Mouse (Mus musculus): ENCODE results near the gene Podxl2.

Gene Podxl2

DNA sequence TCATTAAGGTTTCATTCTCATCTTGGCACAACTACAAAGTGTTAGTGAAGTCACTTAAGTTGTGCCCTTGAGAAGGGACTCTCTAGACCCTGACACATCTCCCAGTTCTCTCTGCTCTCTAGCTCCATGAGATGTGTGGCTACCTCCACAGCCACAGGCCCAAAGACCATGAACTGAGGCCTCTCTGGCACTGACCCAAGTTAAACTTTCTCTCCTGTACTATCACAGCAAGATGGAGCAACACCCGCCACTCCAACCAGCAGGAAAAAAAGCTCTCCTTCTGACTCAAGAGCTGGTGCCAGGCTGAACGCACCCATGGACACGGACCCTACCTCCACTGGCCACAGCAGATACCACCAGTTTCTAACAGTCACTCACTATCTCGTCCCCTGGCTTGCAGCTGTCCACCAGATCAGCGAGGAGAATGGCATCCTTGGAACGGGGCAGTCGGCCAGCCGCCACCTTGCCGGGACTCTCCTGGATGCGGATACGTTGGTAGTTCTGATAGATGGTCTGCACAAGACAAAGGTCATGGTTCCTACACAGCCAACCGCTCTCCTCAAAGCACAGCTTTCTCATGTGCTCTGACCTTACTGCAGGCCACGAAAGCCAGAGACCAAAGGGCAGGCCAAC, 14.7 kb upstream of the Podxl2 start:
- DNase-seq (ENCODE audit: low spot score in 2 of 2) = no peak

GRCm38 (mm10) chr6:88886417-88886967, 11.6 kb upstream of the Podxl2 start:
- DNase-seq (ENCODE audit: low spot score in 2 of 2) = no peak

- DNase-seq (ENCODE audit: low spot score in 2 of 2) = no peak
Measured at GRCm38 (mm10) chr6:88885644-88886416, 11.0 kb upstream of the Podxl2 start.

DNA sequence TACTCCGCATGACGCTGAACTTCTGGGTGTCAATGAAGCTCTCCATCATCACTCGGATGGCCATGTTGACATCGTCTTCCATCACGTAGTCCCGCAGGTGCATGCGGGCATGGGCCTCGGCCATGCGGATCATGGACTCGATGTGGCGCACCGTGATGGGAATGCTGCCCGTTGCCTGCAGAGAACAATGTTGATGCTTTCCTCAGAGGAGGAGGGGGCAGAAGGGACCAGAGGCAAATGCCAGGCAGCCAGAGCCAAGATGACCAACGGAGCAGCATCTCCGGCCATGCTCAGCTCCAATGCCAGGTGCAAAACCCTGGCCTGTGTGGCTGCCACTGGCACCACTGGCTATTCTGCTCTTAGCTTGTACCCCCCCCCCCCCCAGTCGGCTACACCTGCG, 9.8 kb upstream of the Podxl2 start:
- no peak for DNase-seq (ENCODE audit: low spot score in 2 of 2)

- no peak for DNase-seq (ENCODE audit: low spot score in 2 of 2)
Measured at GRCm38 (mm10) chr6:88884195-88884594, 9.4 kb upstream of the Podxl2 start.

DNA sequence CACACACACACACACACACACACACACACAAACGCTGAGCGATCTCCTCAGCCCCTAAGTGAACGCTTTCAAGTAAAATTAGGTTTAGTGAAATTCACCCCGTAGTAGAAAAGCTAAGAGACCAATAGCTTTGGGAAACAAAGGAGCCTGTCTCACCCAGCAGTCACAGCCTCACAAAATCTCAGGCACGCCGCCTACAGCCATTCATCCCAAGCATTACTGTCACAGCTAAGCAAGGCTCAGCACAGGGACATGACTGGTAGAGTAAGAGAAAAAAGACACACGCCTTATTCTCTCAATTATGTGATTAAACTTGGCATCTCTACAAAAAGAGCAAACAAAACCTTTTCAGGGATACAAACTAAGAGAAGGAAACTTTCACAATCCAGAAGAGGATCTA, 6.5 kb upstream of the Podxl2 start:
- no peak for DNase-seq (ENCODE audit: low spot score in 2 of 2)

DNA sequence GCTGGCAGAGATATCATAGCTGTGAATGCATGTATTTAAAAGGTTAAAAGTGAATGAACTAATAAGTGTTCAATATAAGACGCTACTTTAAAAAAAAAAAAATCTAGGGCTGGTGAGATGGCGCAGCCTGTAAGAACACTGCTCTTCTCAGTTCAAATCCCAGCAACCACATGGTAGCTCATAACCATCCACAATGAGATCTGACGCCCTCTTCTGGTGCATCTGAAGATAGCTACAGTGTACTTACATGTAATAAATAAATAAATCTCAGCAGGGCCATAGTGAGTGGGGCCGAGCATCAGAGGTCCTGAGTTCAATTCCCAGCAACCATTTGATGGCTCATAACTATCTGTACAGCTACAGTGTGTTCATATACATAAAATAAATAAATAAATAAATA, 4.6 kb upstream of the Podxl2 start:
- no peak for DNase-seq (ENCODE audit: low spot score in 2 of 2)

GRCm38 (mm10) chr6:88873965-88874867, 628 bp downstream of the Podxl2 start:
- no peak for DNase-seq (ENCODE audit: low spot score in 2 of 2)

DNA sequence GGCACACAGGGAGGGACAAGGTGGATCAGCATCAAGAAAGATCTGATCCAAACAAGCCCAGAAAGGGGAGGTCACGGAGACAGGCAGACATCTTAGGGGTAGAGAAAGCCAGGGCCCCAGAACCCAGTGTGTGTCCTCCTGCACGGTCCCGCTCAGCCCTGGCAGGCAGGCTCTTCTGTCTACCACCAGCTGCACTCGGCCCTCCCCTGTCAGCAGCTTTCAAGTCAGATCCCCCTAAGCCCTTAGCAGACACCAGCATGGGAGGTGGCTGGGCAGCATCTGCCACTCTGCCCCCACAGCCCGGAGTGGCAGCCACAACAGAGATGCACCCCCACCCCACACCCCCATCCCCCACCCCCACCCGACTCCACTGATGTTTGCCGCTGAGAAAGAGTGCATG, 2.0 kb downstream of the Podxl2 start:
- DNase-seq (ENCODE audit: low spot score in 2 of 2) = no peak

DNA sequence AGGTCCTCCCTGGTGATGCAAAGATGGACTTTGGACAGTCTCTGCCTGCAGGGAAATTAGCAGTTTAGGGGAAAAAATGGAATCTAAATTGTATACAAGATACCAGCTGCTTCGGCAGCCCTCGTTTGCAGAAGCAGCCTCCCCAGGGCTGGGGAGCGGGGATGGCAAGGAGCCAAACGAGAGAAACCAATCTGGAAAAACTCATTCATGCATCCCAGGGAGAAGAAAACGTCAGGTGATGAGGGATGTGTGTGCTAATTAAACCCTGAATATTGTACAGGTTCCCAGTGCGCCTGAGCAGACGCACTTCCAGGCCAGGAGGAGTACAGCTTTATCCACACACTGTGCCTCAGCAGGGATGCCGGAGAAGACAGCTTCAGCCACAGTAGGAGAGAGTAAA, 3.3 kb downstream of the Podxl2 start:
- no peak for DNase-seq (ENCODE audit: low spot score in 2 of 2)

DNA sequence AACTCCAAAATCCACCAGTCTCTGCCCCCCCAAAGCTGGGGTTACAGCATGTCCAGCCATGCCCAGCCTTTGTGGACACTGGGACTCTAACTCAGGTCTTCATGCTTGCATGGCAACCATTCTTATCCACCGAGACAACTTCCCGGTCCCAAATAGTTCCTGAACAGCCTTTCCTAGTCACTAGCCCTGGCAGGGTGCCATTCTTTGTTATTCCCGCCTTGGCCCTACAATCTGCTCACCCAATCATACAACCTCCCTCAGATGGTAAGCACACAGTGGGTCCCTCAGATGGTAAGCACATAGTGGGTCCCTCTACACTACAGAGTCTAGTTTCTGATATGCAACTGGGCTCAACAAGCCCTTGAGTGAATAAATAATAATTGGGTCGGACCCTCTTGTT, 4.2 kb downstream of the Podxl2 start:
- DNase-seq (ENCODE audit: low spot score in 2 of 2) = no peak

DNA sequence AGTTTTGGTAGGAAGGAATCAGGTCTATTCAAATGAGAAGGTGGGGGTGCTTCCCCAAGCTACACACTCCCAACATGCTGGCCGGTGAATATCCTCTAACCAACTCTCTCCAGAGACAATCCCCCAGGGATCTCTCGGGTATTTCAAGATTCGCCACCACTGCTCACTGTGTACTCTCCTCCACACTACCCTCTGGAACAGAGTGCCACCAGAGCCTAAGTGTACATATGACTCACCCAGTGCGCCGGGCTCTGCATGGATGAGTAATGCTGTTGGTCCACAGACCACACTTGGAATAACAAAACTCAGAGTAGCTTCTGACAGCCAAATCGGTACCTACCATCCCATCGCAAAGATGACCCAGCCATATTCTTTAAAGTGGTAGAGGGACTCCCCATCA, 5.4 kb downstream of the Podxl2 start:
- DNase-seq (ENCODE audit: low spot score in 2 of 2) = no peak

GRCm38 (mm10) chr6:88865704-88866103, 9.1 kb downstream of the Podxl2 start:
- DNase-seq (ENCODE audit: low spot score in 2 of 2) = no peak

DNA sequence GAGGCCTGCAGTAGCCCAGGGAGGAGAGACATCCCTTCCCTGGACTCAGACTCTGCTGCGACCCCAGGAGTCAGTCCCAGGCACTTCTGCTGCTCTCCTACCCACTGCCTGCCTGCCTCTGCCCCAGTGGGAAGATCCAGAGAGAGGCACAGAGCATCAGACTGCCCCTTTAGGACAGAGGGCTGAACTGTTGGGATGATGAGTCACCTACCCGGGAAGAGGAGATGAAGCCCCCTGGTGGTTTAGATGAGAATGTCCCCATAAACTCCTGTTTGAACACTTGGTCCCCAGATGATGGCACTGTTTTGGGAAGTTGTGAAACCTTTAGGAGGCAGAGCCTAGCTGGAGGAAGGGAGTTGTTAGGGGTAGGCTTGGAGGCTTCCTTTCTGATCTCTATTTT, 13.9 kb downstream of the Podxl2 start:
- no peak for DNase-seq (ENCODE audit: low spot score in 2 of 2)

DNA sequence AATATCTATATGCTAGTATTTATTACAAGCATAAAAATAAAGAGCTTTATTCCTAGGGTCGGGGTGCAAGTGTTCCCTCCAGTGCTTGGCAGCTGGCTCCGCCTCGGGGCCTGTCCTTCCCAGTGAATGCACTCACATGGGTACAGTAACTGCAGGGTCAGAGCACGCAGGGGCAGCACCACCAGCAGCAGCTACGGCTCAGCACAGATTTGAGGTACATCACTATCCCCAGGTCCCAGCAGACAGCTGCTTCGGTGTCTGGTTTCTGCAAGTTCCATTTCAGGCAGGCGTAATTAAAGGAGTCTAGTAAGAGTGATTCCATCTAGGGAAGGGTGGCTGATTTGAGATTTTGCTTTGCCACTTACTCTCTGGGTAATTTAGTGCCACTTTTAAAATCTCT, 16.5 kb downstream of the Podxl2 start:
- no peak for DNase-seq (ENCODE audit: low spot score in 2 of 2)

DNA sequence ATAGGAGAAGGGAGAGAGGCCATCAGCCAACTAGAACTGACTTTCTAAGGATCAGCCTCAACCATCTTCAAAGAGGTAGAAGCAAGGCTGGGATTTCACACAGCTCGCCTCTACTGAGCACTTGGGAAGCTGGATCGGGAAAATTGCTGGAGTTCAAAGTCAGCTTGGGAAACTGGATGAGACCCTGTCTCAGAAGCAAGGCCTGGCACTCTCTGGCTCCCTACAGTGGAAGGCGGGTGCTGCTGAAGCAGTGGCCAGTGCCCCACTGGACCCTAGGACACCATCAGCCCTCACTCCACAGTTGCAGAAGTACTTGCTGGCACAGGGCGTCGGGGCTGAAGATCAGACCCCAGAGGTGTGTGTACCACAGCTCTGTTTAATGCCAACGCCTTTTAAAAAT, 17.0 kb downstream of the Podxl2 start:
- no peak for DNase-seq (ENCODE audit: low spot score in 2 of 2)

DNA sequence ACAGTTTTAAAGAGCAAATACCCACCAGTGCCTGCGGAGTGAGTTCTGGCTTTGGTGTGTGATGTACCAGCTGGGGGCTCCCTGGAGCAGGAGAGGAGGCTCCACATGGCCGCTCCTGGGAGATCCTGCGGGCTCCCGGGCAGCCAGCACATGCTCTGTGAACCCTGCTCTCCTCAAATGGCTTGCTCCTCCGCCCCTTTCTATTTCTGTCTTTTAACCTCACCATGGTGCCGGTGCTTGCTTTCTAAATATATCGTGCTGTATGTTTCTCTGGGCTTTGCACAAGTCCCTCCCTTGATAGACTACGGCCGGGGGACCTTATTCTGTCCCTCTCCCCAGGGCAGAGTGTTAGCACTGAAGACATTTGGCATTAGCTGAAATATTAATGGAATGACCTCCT, 17.6 kb downstream of the Podxl2 start:
- DNase-seq (ENCODE audit: low spot score in 2 of 2) = no peak

DNA sequence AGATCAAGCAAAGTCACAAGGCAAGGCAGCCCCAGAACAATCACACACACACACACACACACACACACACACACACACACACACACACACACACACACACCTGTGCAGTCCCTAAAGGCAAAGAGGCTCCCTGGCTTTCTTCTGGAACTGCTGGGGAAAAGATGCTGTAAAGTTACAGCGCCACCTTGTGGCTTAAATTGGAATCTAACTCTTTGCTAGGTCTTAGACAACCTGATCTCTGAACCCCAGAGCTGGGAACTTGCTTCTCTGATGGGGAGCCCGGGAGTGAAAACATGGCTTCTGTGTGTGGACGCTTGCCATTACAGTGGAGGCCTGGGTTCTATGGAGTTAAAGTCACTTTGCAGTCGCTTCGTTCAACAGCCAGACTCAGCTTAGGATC, 19.2 kb downstream of the Podxl2 start:
- DNase-seq (ENCODE audit: low spot score in 2 of 2) = no peak

- DNase-seq (ENCODE audit: low spot score in 2 of 2) = no peak
Measured at GRCm38 (mm10) chr6:88854509-88854908, 20.3 kb downstream of the Podxl2 start.

DNA sequence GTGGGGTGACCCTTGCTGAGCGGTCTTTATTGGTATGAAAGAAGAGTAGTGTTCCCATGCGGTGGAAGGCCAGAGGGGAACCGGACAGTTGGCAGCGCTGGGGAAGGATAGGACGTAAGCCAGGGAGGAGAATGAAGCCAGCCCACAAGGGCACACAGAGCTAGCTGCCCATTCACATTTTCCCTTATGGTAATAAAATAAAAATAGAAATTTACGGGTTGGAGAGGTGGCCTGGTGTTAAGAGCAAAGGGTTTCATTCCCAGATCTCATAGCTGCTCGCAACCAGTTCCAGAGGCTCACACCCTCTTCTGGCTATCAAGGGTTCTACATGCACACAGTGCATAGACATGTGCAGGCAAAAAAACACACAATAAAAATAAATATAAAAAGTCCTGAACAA, 24.8 kb downstream of the Podxl2 start:
- DNase-seq (ENCODE audit: low spot score in 2 of 2) = no peak

DNA sequence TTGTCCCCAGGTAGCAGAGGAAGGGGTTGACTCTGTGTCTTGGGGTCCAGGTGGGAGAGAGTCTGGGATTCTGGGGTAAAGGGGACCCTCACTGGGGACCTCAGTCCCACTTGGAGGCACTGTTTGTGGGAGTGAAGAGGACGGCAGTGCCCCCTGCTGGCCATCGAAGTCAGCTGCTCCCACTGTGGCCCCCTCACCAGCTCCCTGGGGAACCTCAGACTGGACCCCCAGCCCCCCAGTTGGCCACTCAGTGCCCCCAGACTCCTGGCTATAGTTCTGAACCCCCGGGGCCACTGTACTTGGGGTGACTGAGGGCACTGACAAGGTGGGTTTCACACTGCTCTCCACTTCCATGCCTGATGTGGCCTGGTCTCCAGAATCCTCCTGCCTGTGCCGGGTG, 25.6 kb downstream of the Podxl2 start:
- DNase-seq (ENCODE audit: low spot score in 2 of 2) = no peak

- no peak for DNase-seq (ENCODE audit: low spot score in 2 of 2)
Measured at GRCm38 (mm10) chr6:88847571-88847970, 27.3 kb downstream of the Podxl2 start.
